Mouse (Mus musculus): ENCODE measurements around the gene Fam171a2. TPM values are rescaled to one million over a fixed set of nuclear protein-coding genes. Genes with fewer than 3 reads are reported as not detected.
A peak's percentile ranks its signal among the peaks of the same experiment; 100 is the strongest.

Gene Fam171a2
- total RNA-seq, 2 experiments from 2014 or later: 20.0 to 23.8 TPM

- intact Hi-C loops (cut with DNase I): no loop called here
- DNase-seq: no peak
Observed at GRCm38 (mm10) chr11:102436471-102436790, 11.1 kb downstream of the Fam171a2 start.

GRCm38 (mm10) chr11:102435754-102436470 is 11.6 kb downstream of the Fam171a2 start:
- intact Hi-C loops (cut with DNase I): no loop called here
- DNase-seq: peak; percentile 70 to 79

GRCm38 (mm10) chr11:102434816-102435705 is 12.4 kb downstream of the Fam171a2 start:
- intact Hi-C loops (cut with DNase I): no loop called here
- no peak for DNase-seq

GRCm38 (mm10) chr11:102434406-102434805 is 13.1 kb downstream of the Fam171a2 start:
- intact Hi-C loops (cut with DNase I): no loop called here
- DNase-seq: peak; percentile 92 to 95

- intact Hi-C loops (cut with DNase I): no loop called here
- no peak for DNase-seq
Observed at GRCm38 (mm10) chr11:102433866-102434265, 13.6 kb downstream of the Fam171a2 start.

GRCm38 (mm10) chr11:102432896-102433295 is 14.6 kb downstream of the Fam171a2 start:
- intact Hi-C loops (cut with DNase I): no loop called here
- DNase-seq: peak; percentile 87 to 91

- peak in 1 of 2 experiments; percentile 32 for DNase-seq
- intact Hi-C loops (cut with DNase I): no loop called here
Observed at GRCm38 (mm10) chr11:102432115-102432843, 15.2 kb downstream of the Fam171a2 start.

GRCm38 (mm10) chr11:102431728-102432114 is 15.8 kb downstream of the Fam171a2 start:
- intact Hi-C loops (cut with DNase I): loop anchor here (2.0 kb wide), 1 partner anchor 123 kb away; no protein-coding TSS in a partner anchor
- DNase-seq: no peak

- intact Hi-C loops (cut with DNase I): loop anchor here (2.0 kb wide), 1 partner anchor 122 kb away; no protein-coding TSS in a partner anchor
- DNase-seq: peak; percentile 90 to 91
Observed at GRCm38 (mm10) chr11:102431018-102431645, 16.4 kb downstream of the Fam171a2 start.

GRCm38 (mm10) chr11:102430121-102431017 is 17.1 kb downstream of the Fam171a2 start, which contains the start of gene Grn:
Gene Grn (plus strand): TSS chr11:102430315.
- intact Hi-C loops (cut with DNase I): loop anchor here (2.0 kb wide), 1 partner anchor 122 kb away; no protein-coding TSS in a partner anchor
- DNase-seq: peak; percentile 94 to 96

GRCm38 (mm10) chr11:102429551-102429950 is 17.9 kb downstream of the Fam171a2 start:
- intact Hi-C loops (cut with DNase I): loop anchor here (2.0 kb wide), 1 partner anchor 15 kb away; no protein-coding TSS in a partner anchor

GRCm38 (mm10) chr11:102428981-102429540 is 18.4 kb downstream of the Fam171a2 start:
- DNase-seq: no peak
- intact Hi-C loops (cut with DNase I): loop anchor here (2.0 kb wide), 1 partner anchor 14 kb away; no protein-coding TSS in a partner anchor

More at GRCm38 (mm10) chr11:102429551-102429950, 17.9 kb downstream of the Fam171a2 start:
- no peak for DNase-seq

GRCm38 (mm10) chr11:102425555-102426316 is 21.7 kb downstream of the Fam171a2 start:
- no peak for DNase-seq
- intact Hi-C loops (cut with DNase I): no loop called here

GRCm38 (mm10) chr11:102424666-102425065 is 22.8 kb downstream of the Fam171a2 start:
- DNase-seq: no peak
- intact Hi-C loops (cut with DNase I): no loop called here

- intact Hi-C loops (cut with DNase I): no loop called here
- DNase-seq: no peak
Observed at GRCm38 (mm10) chr11:102421559-102421958, 25.9 kb downstream of the Fam171a2 start.

- intact Hi-C loops (cut with DNase I): no loop called here
- no peak for DNase-seq
Observed at GRCm38 (mm10) chr11:102418887-102419286, 28.6 kb downstream of the Fam171a2 start.

GRCm38 (mm10) chr11:102417160-102417559 is 30.3 kb downstream of the Fam171a2 start:
- DNase-seq: no peak
- intact Hi-C loops (cut with DNase I): no loop called here

All from heart, postnatal 10 days (tissue).